Mouse (Mus musculus): Measurements from ENCODE around the gene Phf21a.

Gene Phf21a

GRCm38 (mm10) chr2:92405687-92406086 lies 312.8 kb downstream of the Phf21a start:
- no peak for DNase-seq (ENCODE audit: low read depth)

GRCm38 (mm10) chr2:92408309-92409045 lies 315.6 kb downstream of the Phf21a start:
- DNase-seq (ENCODE audit: low read depth) = no peak

GRCm38 (mm10) chr2:92411705-92412104 lies 318.8 kb downstream of the Phf21a start:
- no peak for DNase-seq (ENCODE audit: low read depth)
